Mouse (Mus musculus): ENCODE data around the gene Trim59. TPM values are rescaled to one million over a fixed set of nuclear protein-coding genes. Genes with fewer than 3 reads are reported as not detected.
A peak's percentile ranks its signal among the peaks of the same experiment; 100 is the strongest.

Gene Trim59
- polyA plus RNA-seq (2016; fragmentation: Nextera tagmentation; extraction: Ambion mirVana): 209 and 217 TPM in 2 replicates

- Histone ChIP-seq H3K4me1 (peaks cover 48% of the 10 kb centered on the region), H3K27ac (peak within 1 kb of the TSS; percentile 100), H3K4me3 (peak within 1 kb of the TSS; percentile 91), H3K36me3 (replicated peaks) (peaks cover 36% of the 10 kb centered on the region), H3K9me3 (no peaks in the 10 kb centered on the region), H3K27me3 (ENCODE audit: poor library complexity, severe bottlenecking) (no peaks in the 10 kb centered on the region)
- WGBS: under 1% methylated on average over 80 of the region's 80 CpGs
- DNase-seq (ENCODE audit: extremely low spot score, low spot score): peak; percentile 92
Measured at GRCm38 (mm10) chr3:69044645-69045399, at the start of gene Trim59. TSS of gene Trim59 (minus strand) at chr3:69044755.

DNA sequence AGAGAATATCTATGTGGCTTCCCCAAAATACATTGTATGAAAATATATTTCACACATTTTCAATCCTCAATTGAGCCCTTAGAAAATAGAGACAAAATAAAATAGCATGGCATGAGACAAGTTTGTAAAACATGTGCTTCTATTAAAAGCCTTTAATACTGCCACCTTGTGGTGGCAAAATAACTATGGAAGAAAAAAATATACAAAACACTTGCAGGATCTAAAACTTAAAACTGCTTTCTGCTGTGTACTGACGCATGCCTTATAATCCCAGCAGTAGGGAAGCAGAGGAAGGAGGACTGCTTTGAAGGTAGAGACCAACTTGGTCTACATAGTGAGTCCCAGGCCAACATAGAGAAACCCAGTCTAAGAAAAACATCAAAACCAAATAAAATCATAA is 19.4 kb upstream of the Trim59 start:
- no peak overlapping the region for H3K4me3 ChIP-seq
- H3K27me3 ChIP-seq (ENCODE audit: poor library complexity, severe bottlenecking): no peaks in the 10 kb centered on the region
- H3K4me1 ChIP-seq: no peaks in the 10 kb centered on the region
- H3K27ac ChIP-seq: no peak overlapping the region
- H3K9me3 ChIP-seq: no peaks in the 10 kb centered on the region
- 61% methylated on average over 1 of the region's 1 CpGs for WGBS
- no peak for DNase-seq (ENCODE audit: extremely low spot score, low spot score)
- H3K36me3 ChIP-seq (replicated peaks): no peaks in the 10 kb centered on the region

- no peak for DNase-seq (ENCODE audit: extremely low spot score, low spot score)
- 94% methylated on average over 1 of the region's 1 CpGs for WGBS
- Histone ChIP-seq H3K36me3 (replicated peaks) (no peaks in the 10 kb centered on the region), H3K9me3 (no peaks in the 10 kb centered on the region), H3K4me3 (no peak overlapping the region), H3K4me1 (no peaks in the 10 kb centered on the region), H3K27me3 (ENCODE audit: poor library complexity, severe bottlenecking) (no peaks in the 10 kb centered on the region), H3K27ac (no peak overlapping the region)
Measured at GRCm38 (mm10) chr3:69062764-69063163, 18.2 kb upstream of the Trim59 start.

DNA sequence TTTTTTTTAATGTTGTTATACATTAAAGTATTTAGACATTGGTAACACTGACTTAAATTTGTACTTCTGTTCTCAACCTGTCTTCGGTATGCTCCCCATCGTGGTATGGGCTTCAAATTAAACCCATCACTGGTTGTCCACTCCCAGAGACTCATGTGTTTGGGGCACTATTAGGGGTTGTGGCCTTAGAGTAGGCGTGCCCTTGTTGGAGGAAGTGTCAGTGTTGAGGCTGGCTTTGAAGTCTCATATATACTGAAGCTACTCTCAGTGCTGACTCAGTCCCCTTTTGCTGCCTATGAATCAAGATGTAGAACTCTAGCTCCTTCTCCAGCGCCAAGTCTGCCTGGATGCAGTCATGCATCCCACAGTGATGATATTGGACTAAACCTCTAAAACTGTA is 16.1 kb upstream of the Trim59 start:
- DNase-seq (ENCODE audit: extremely low spot score, low spot score): no peak
- WGBS: 95% methylated on average over 4 of the region's 4 CpGs
- no peak overlapping the region for H3K4me3 ChIP-seq

DNA sequence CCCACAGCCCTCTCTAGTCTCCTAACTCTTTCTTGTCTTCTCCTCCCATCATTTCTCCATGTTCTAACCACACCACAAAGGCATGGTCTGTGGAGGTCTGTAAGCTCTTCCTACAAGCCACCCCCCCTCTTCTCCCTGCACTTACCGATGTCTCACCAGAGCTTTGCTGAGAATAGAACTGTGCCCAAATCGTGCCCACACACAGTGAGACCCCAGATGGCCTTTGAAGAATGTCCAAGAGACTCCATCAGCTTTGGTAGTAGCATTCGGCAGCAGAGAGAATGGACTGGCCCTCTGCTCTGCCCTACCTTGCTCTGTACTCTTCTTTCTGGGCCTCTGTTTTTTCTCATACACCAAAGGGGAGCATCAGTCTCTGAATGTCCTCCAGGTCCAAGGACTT is 11.3 kb upstream of the Trim59 start:
- no peak overlapping the region for H3K27ac ChIP-seq
- H3K4me1 ChIP-seq: no peaks in the 10 kb centered on the region
- no peaks in the 10 kb centered on the region for H3K36me3 ChIP-seq (replicated peaks)
- no peaks in the 10 kb centered on the region for H3K27me3 ChIP-seq (ENCODE audit: poor library complexity, severe bottlenecking)
- H3K4me3 ChIP-seq: no peak overlapping the region
- WGBS: 92% methylated on average over 3 of the region's 3 CpGs
- H3K9me3 ChIP-seq: no peaks in the 10 kb centered on the region
- DNase-seq (ENCODE audit: extremely low spot score, low spot score): no peak

More for the DNA sequence above, 16.1 kb upstream of the Trim59 start:
- no peaks in the 10 kb centered on the region for H3K36me3 ChIP-seq (replicated peaks)
- no peaks in the 10 kb centered on the region for H3K27me3 ChIP-seq (ENCODE audit: poor library complexity, severe bottlenecking)
- no peaks in the 10 kb centered on the region for H3K4me1 ChIP-seq
- no peaks in the 10 kb centered on the region for H3K9me3 ChIP-seq
- H3K27ac ChIP-seq: no peak overlapping the region

GRCm38 (mm10) chr3:69054760-69055432 is 10.3 kb upstream of the Trim59 start:
- no peak for DNase-seq (ENCODE audit: extremely low spot score, low spot score)
- WGBS: 90% methylated on average over 7 of the region's 7 CpGs
- Histone ChIP-seq H3K9me3 (no peaks in the 10 kb centered on the region), H3K27me3 (ENCODE audit: poor library complexity, severe bottlenecking) (no peaks in the 10 kb centered on the region), H3K36me3 (replicated peaks) (no peaks in the 10 kb centered on the region), H3K4me3 (no peak overlapping the region), H3K27ac (0 out of 2 replicates have a peak overlapping the region, but pooled peaks have one; percentile 0), H3K4me1 (no peaks in the 10 kb centered on the region)

- no peaks in the 10 kb centered on the region for H3K36me3 ChIP-seq (replicated peaks)
- H3K4me1 ChIP-seq: no peaks in the 10 kb centered on the region
- H3K27me3 ChIP-seq (ENCODE audit: poor library complexity, severe bottlenecking): no peaks in the 10 kb centered on the region
- H3K4me3 ChIP-seq: no peak overlapping the region
- WGBS: 93% methylated on average over 11 of the region's 11 CpGs
- no peak for DNase-seq (ENCODE audit: extremely low spot score, low spot score)
- H3K9me3 ChIP-seq: no peaks in the 10 kb centered on the region
- H3K27ac ChIP-seq: no peak overlapping the region
Measured at GRCm38 (mm10) chr3:69051894-69052293, 7.3 kb upstream of the Trim59 start.

- H3K4me1 ChIP-seq: peaks cover 15% of the 10 kb centered on the region
- H3K9me3 ChIP-seq: no peaks in the 10 kb centered on the region
- no peak overlapping the region for H3K27ac ChIP-seq
- no peak overlapping the region for H3K4me3 ChIP-seq
- DNase-seq (ENCODE audit: extremely low spot score, low spot score): no peak
- 83% methylated on average over 6 of the region's 6 CpGs for WGBS
- H3K27me3 ChIP-seq (ENCODE audit: poor library complexity, severe bottlenecking): no peaks in the 10 kb centered on the region
- no peaks in the 10 kb centered on the region for H3K36me3 ChIP-seq (replicated peaks)
Measured at GRCm38 (mm10) chr3:69049011-69049410, 4.5 kb upstream of the Trim59 start.

- Histone ChIP-seq H3K27me3 (ENCODE audit: poor library complexity, severe bottlenecking) (no peaks in the 10 kb centered on the region), H3K4me1 (peaks cover 21% of the 10 kb centered on the region), H3K4me3 (no peak overlapping the region), H3K27ac (no peak overlapping the region), H3K9me3 (no peaks in the 10 kb centered on the region), H3K36me3 (replicated peaks) (peaks cover 7% of the 10 kb centered on the region)
- no peak for DNase-seq (ENCODE audit: extremely low spot score, low spot score)
- WGBS: 82% methylated on average over 4 of the region's 4 CpGs
Measured at GRCm38 (mm10) chr3:69047684-69048083, 3.1 kb upstream of the Trim59 start.

DNA sequence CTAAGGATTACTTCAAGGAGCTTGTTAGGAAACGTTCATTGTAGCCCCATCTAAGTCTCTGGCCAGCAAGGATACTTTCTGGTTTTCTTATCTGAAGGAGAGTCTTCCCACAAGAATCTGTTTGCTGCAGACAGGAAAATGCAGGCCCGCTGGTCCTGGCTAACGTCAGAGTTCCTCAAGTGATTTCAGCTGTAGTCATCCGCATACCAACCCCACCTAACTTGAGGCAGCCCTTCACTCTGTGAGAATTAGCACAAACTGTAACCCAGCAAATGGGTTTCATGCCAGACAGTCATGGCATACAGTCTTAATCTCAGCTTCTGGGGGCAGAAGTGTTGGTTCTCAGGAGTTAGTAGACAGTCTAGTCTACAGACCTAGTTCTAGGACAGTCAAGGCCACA is 2.0 kb upstream of the Trim59 start:
- H3K9me3 ChIP-seq: no peaks in the 10 kb centered on the region
- peaks cover 33% of the 10 kb centered on the region for H3K4me1 ChIP-seq
- no peaks in the 10 kb centered on the region for H3K27me3 ChIP-seq (ENCODE audit: poor library complexity, severe bottlenecking)
- no peak overlapping the region for H3K27ac ChIP-seq
- 70% methylated on average over 4 of the region's 4 CpGs for WGBS
- DNase-seq (ENCODE audit: extremely low spot score, low spot score): no peak
- no peak overlapping the region for H3K4me3 ChIP-seq
- peaks cover 19% of the 10 kb centered on the region for H3K36me3 ChIP-seq (replicated peaks)

DNA sequence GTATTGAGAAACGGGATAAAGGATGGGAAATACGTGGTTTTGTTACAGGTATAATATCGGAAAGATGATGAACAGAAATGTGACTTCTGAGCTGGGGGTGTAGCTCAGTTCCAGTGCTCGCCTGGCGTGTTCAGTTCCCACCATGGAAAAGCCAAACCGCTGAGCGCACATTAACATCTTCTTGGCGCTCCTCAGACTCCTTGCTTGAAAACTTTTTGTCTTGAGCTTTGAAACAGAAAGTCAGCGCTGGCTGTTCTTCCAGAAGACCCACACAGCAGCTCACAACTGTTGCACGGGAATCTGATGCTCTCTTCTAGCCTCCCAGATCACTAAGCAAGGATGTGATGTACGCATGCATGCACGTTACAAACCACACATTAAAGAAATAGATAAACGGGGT is 1.2 kb upstream of the Trim59 start:
- Histone ChIP-seq H3K27ac (peak overlapping the region; percentile 100), H3K9me3 (no peaks in the 10 kb centered on the region), H3K4me3 (peak overlapping the region; percentile 91), H3K36me3 (replicated peaks) (peaks cover 26% of the 10 kb centered on the region), H3K27me3 (ENCODE audit: poor library complexity, severe bottlenecking) (no peaks in the 10 kb centered on the region), H3K4me1 (peaks cover 40% of the 10 kb centered on the region)
- WGBS: 25% methylated on average over 13 of the region's 13 CpGs
- peak; percentile 35 for DNase-seq (ENCODE audit: extremely low spot score, low spot score)

- peaks cover 30% of the 10 kb centered on the region for H3K36me3 ChIP-seq (replicated peaks)
- 13% methylated on average over 9 of the region's 9 CpGs for WGBS
- no peak for DNase-seq (ENCODE audit: extremely low spot score, low spot score)
- H3K27me3 ChIP-seq (ENCODE audit: poor library complexity, severe bottlenecking): no peaks in the 10 kb centered on the region
- H3K4me1 ChIP-seq: peaks cover 44% of the 10 kb centered on the region
- H3K9me3 ChIP-seq: no peaks in the 10 kb centered on the region
- H3K27ac ChIP-seq: peak overlapping the region; percentile 100
- H3K4me3 ChIP-seq: peak overlapping the region; percentile 91
Measured at GRCm38 (mm10) chr3:69045400-69045703, 797 bp upstream of the Trim59 start.

- H3K4me1 ChIP-seq: peaks cover 50% of the 10 kb centered on the region
- no peaks in the 10 kb centered on the region for H3K27me3 ChIP-seq (ENCODE audit: poor library complexity, severe bottlenecking)
- peaks cover 42% of the 10 kb centered on the region for H3K36me3 ChIP-seq (replicated peaks)
- peak overlapping the region; percentile 91 for H3K4me3 ChIP-seq
- peak overlapping the region; percentile 100 for H3K27ac ChIP-seq
- H3K9me3 ChIP-seq: no peaks in the 10 kb centered on the region
- 0% methylated on average over 33 of the region's 42 CpGs for WGBS
- DNase-seq (ENCODE audit: extremely low spot score, low spot score): peak; percentile 74
Measured at GRCm38 (mm10) chr3:69044167-69044591, 376 bp downstream of the Trim59 start.
